In the genomic region with DNA sequence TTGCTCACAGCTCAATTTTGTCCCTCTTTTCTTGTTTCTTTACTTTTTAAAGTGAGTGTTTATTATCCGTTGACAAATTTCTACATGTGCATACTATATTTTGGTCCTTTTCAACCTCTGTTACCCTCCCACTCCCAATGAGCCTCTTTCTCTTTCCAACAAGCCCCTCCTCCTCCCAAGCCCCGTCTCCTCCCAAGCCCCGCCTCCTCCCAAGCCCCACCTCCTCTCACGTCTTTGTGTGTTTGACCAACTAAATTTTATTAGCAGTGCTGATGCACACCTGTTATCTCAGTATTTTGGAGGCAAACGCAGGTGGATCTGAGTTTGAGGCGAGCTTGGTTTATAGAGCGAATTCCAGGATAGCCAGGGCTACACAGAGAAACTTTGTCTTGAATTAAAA, we compare ENCODE assay signal across 21 mouse cellular contexts. TPM values are rescaled to one million over a fixed set of nuclear protein-coding genes. Genes with fewer than 3 reads are reported as not detected.
DNase-seq lines count a peak whose midpoint lies in the region; ATAC-seq lines count a peak whose summit lies in the region.
"Had no signal": no experiment of that assay in that cellular context is flagged by ENCODE, and none has a peak within 500 bp of the region (broad histone marks: within the 10 kb centered on the region; RNA-seq: fewer than 3 reads in every experiment).

No protein-coding gene starts in this region.

- 69% methylated on average over 7 of the region's 7 CpGs for WGBS in midbrain, embryonic 11.5 days
- WGBS in midbrain, embryonic 16.5 days, result 73% methylated on average over 7 of the region's 7 CpGs

- no peak overlapping the region for H3K9ac ChIP-seq in midbrain, embryonic 11.5 days (ENCODE audit: low read length)
- H3K9ac ChIP-seq in midbrain, embryonic 16.5 days (ENCODE audit: low read depth, low read length), result no peak overlapping the region
- H3K9ac ChIP-seq: embryonic facial prominence, embryonic 15.5 days; forebrain, embryonic 15.5 days; heart, embryonic 12.5 days; hindbrain, embryonic 14.5 days had no signal

- no peaks in the 10 kb centered on the region for H3K27me3 ChIP-seq in midbrain, embryonic 11.5 days (ENCODE audit: control insufficient read depth, insufficient read depth, low read length)
- no peaks in the 10 kb centered on the region for H3K27me3 ChIP-seq in midbrain, embryonic 16.5 days (ENCODE audit: control insufficient read depth, insufficient read depth, low read depth, low read length)
- H3K27me3 ChIP-seq: embryonic facial prominence, embryonic 15.5 days; forebrain, embryonic 15.5 days; heart, embryonic 12.5 days had no signal

- H3K9me3 ChIP-seq in midbrain, embryonic 11.5 days (ENCODE audit: control insufficient read depth, low read length), result no peaks in the 10 kb centered on the region
- no peaks in the 10 kb centered on the region for H3K9me3 ChIP-seq in midbrain, embryonic 16.5 days (replicated peaks; ENCODE audit: control insufficient read depth, low read length, poor library complexity, severe bottlenecking)
- H3K9me3 ChIP-seq: embryonic facial prominence, embryonic 15.5 days; forebrain, embryonic 10.5 days; forebrain, embryonic 15.5 days; heart, embryonic 12.5 days; hindbrain, embryonic 10.5 days had no signal

- ATAC-seq in midbrain, embryonic 11.5 days (ENCODE audit: low FRiP score), result no peak
- ATAC-seq in midbrain, embryonic 16.5 days, result no peak
- no peak for ATAC-seq in granulocyte monocyte progenitor cell, adult 5-6 weeks (replicated peaks; ENCODE audit: poor library complexity, severe bottlenecking)
- ATAC-seq: forebrain, embryonic 15.5 days had no signal

- DNase-seq in midbrain, embryonic 11.5 days (ENCODE audit: low spot score, missing footprints), result peak; percentile 64
- peak; percentile 48 for DNase-seq in ES-CJ7 (ENCODE audit: low read depth, low spot score)
- DNase-seq in ZHBTc4 (ENCODE audit: low read depth, low spot score), result peak; percentile 75
- no peak for DNase-seq in embryo, embryonic 10.5 days (ENCODE audit: low spot score)
- DNase-seq: adrenal gland, adult 2 months; adrenal gland, postnatal 36 days; cerebellum, adult 2 months; cerebellum, postnatal 10 days; embryo, embryonic 11 days; gastrocnemius, postnatal 36 days; heart, adult 2 months had no signal

- no peak overlapping the region for H3K27ac ChIP-seq in midbrain, embryonic 11.5 days (ENCODE audit: low read depth, low read length)
- no peak overlapping the region for H3K27ac ChIP-seq in midbrain, embryonic 16.5 days (ENCODE audit: low read length)
- H3K27ac ChIP-seq: embryonic facial prominence, embryonic 15.5 days; forebrain, embryonic 10.5 days; forebrain, embryonic 15.5 days; heart, adult 2 months; hindbrain, embryonic 10.5 days; hindbrain, embryonic 14.5 days had no signal

- H3K4me3 ChIP-seq in midbrain, embryonic 11.5 days (ENCODE audit: low read depth, low read length), result no peak overlapping the region
- H3K4me3 ChIP-seq in midbrain, embryonic 16.5 days (ENCODE audit: low read depth, low read length), result no peak overlapping the region
- H3K4me3 ChIP-seq: embryonic facial prominence, embryonic 15.5 days; erythroblast, embryonic 14.5 days; forebrain, embryonic 10.5 days; forebrain, embryonic 15.5 days; heart, adult 2 months; heart, embryonic 12.5 days; hindbrain, embryonic 10.5 days had no signal

- no peaks in the 10 kb centered on the region for H3K4me1 ChIP-seq in midbrain, embryonic 11.5 days (ENCODE audit: control insufficient read depth, insufficient read depth, low read length)
- no peaks in the 10 kb centered on the region for H3K4me1 ChIP-seq in midbrain, embryonic 16.5 days (ENCODE audit: control insufficient read depth, insufficient read depth, low read length)
- H3K4me1 ChIP-seq: forebrain, embryonic 10.5 days; forebrain, embryonic 15.5 days had no signal

- no peaks in the 10 kb centered on the region for H3K36me3 ChIP-seq in midbrain, embryonic 11.5 days (ENCODE audit: control insufficient read depth, insufficient read depth, low read length)
- no peaks in the 10 kb centered on the region for H3K36me3 ChIP-seq in midbrain, embryonic 16.5 days (ENCODE audit: control insufficient read depth, insufficient read depth, low read length)
- H3K36me3 ChIP-seq: embryonic facial prominence, embryonic 15.5 days; forebrain, embryonic 10.5 days; forebrain, embryonic 15.5 days; heart, embryonic 12.5 days; hindbrain, embryonic 10.5 days had no signal

- H3K4me2 ChIP-seq in midbrain, embryonic 11.5 days, result no peak overlapping the region
- no peak overlapping the region for H3K4me2 ChIP-seq in midbrain, embryonic 16.5 days (ENCODE audit: low read length)
- H3K4me2 ChIP-seq: embryonic facial prominence, embryonic 15.5 days; forebrain, embryonic 15.5 days; heart, embryonic 12.5 days; hindbrain, embryonic 14.5 days had no signal

RNA-seq across cellular contexts. Expression of gene Tnfrsf21, which starts 38.6 kb away (rescaled TPM):
- 27.6 and 29.4 TPM in 2 replicates for polyA plus RNA-seq in midbrain, embryonic 11.5 days (2014; fragmentation: Nextera tagmentation; extraction: Ambion mirVana)
- polyA plus RNA-seq in midbrain, embryonic 16.5 days (2015; fragmentation: Nextera tagmentation; extraction: Ambion mirVana), result 71.6 and 74.6 TPM in 2 replicates
- total RNA-seq in granulocyte monocyte progenitor cell, adult 5-6 weeks (2014; fragmentation: Nextera tagmentation), result 54.2 and 61.4 TPM in 2 replicates
- total RNA-seq in granulocyte monocyte progenitor cell, adult 5-6 weeks (2017), result 53.1 and 62.5 TPM in 2 replicates
- total RNA-seq: MEL had no signal
